Comparison of ENCODE assay signal across 28 mouse cellular contexts in genomic region chr4:81082290-81082947, GRCm38 (mm10).
A peak's percentile ranks its signal among the peaks of the same experiment; 100 is the strongest.
DNase-seq lines count a peak whose midpoint lies in the region; ATAC-seq and TF ChIP-seq lines count a peak whose summit lies in the region.
"Had no signal": no experiment of that assay in that cellular context is flagged by ENCODE, and none has a peak within 500 bp of the region (broad histone marks: within the 10 kb centered on the region; RNA-seq: fewer than 3 reads in every experiment).

No protein-coding gene starts in this region.

- no peak for ATAC-seq in midbrain, postnatal 0 days (ENCODE audit: low FRiP score)
- no peak for ATAC-seq in midbrain, embryonic 15.5 days (replicated peaks)
- peak; percentile 40; the same call in 1 of the 2 replicates for ATAC-seq in stomach, postnatal 0 days (ENCODE audit: low FRiP score, low TSS enrichment)
- ATAC-seq: forebrain, embryonic 16.5 days; liver, embryonic 12.5 days had no signal

- TF ChIP-seq CTCF in layer of hippocampus, adult 2 months (conservative IDR thresholded peaks at IDR 0.05): no peak
- TF ChIP-seq CTCF in midbrain, postnatal 0 days (IDR thresholded peaks at IDR 0.05): no peak
- no peak for TF ChIP-seq CTCF in stomach, postnatal 0 days (IDR thresholded peaks at IDR 0.05; ENCODE audit: low read depth)

- no peak overlapping the region for H3K9ac ChIP-seq in midbrain, postnatal 0 days (replicated peaks; ENCODE audit: low read length, poor library complexity, severe bottlenecking)
- no peak overlapping the region for H3K9ac ChIP-seq in midbrain, embryonic 15.5 days
- H3K9ac ChIP-seq in stomach, postnatal 0 days (ENCODE audit: low read length): no peak overlapping the region
- H3K9ac ChIP-seq: heart, embryonic 13.5 days; hindbrain, embryonic 15.5 days; liver, embryonic 12.5 days had no signal

- 70% methylated on average over 6 of the region's 6 CpGs for WGBS in midbrain, postnatal 0 days
- WGBS in midbrain, embryonic 15.5 days: 73% methylated on average over 6 of the region's 6 CpGs
- WGBS in stomach, postnatal 0 days: 45% methylated on average over 6 of the region's 6 CpGs

- peak overlapping the region; percentile 15 for H3K27ac ChIP-seq in layer of hippocampus, adult 2 months
- H3K27ac ChIP-seq in midbrain, postnatal 0 days (ENCODE audit: low read depth, low read length): no peak overlapping the region
- no peak overlapping the region for H3K27ac ChIP-seq in midbrain, embryonic 15.5 days
- no peak overlapping the region for H3K27ac ChIP-seq in stomach, postnatal 0 days (replicated peaks)
- H3K27ac ChIP-seq: forebrain, embryonic 10.5 days; heart, embryonic 13.5 days; hindbrain, embryonic 15.5 days; left cerebral cortex, adult 2 months; liver, embryonic 12.5 days had no signal

- no peaks in the 10 kb centered on the region for H3K9me3 ChIP-seq in midbrain, postnatal 0 days (ENCODE audit: low read length)
- H3K9me3 ChIP-seq in midbrain, embryonic 15.5 days: no peaks in the 10 kb centered on the region
- no peaks in the 10 kb centered on the region for H3K9me3 ChIP-seq in stomach, postnatal 0 days (ENCODE audit: control insufficient read depth, low read length)
- H3K9me3 ChIP-seq: forebrain, embryonic 10.5 days; heart, embryonic 13.5 days; hindbrain, embryonic 15.5 days; liver, embryonic 12.5 days had no signal

- H3K4me2 ChIP-seq in midbrain, postnatal 0 days (ENCODE audit: low read depth, low read length, poor library complexity, severe bottlenecking): no peak overlapping the region
- H3K4me2 ChIP-seq in midbrain, embryonic 15.5 days: no peak overlapping the region
- H3K4me2 ChIP-seq in stomach, postnatal 0 days (replicated peaks; ENCODE audit: low read depth): no peak overlapping the region
- H3K4me2 ChIP-seq: heart, embryonic 13.5 days; hindbrain, embryonic 15.5 days; liver, embryonic 12.5 days had no signal

- no peaks in the 10 kb centered on the region for H3K27me3 ChIP-seq in midbrain, postnatal 0 days (ENCODE audit: insufficient read depth, low read length)
- no peaks in the 10 kb centered on the region for H3K27me3 ChIP-seq in midbrain, embryonic 15.5 days (replicated peaks)
- H3K27me3 ChIP-seq in stomach, postnatal 0 days (ENCODE audit: control insufficient read depth, insufficient read depth, low read length): no peaks in the 10 kb centered on the region
- H3K27me3 ChIP-seq: heart, embryonic 13.5 days; hindbrain, embryonic 15.5 days; liver, embryonic 12.5 days had no signal

- DNase-seq in heart, adult 11 months: peak; percentile 30
- no peak for DNase-seq in heart, adult 8-10 months (ENCODE audit: low spot score)
- no peak for DNase-seq in layer of hippocampus, adult 2 months (ENCODE audit: low spot score in 2 of 2)
- no peak for DNase-seq in layer of hippocampus, postnatal 25 days (ENCODE audit: extremely low spot score in 1 of 2, low spot score in 1 of 2)
- DNase-seq in midbrain, postnatal 0 days (ENCODE audit: low spot score): peak; percentile 38
- no peak for DNase-seq in stomach, postnatal 0 days (ENCODE audit: low spot score)
- no peak for DNase-seq in cerebellum, adult 11 months
- DNase-seq: adrenal gland, postnatal 14 days; cerebellum, adult 8-10 months; cerebellum, postnatal 36 days; gastrocnemius, postnatal 14 days; heart, adult 18-20 months; heart, postnatal 14 days; kidney, adult 18-20 months; lung, adult 18-20 months; lung, postnatal 4 days; midbrain, embryonic 14.5 days; right cerebral cortex, postnatal 14 days; spleen, adult 18-20 months; thymus, postnatal 25 days had no signal

- H3K36me3 ChIP-seq in midbrain, postnatal 0 days (ENCODE audit: insufficient read depth, low read length): no peaks in the 10 kb centered on the region
- H3K36me3 ChIP-seq in midbrain, embryonic 15.5 days (replicated peaks): no peaks in the 10 kb centered on the region
- no peaks in the 10 kb centered on the region for H3K36me3 ChIP-seq in stomach, postnatal 0 days (ENCODE audit: control insufficient read depth, insufficient read depth, low read length)
- H3K36me3 ChIP-seq: forebrain, embryonic 10.5 days; heart, embryonic 13.5 days; hindbrain, embryonic 15.5 days; liver, embryonic 12.5 days had no signal

- peak; percentile 41 for TF ChIP-seq EP300 in stomach, postnatal 0 days (optimal IDR thresholded peaks at IDR 0.05)

- H3K4me3 ChIP-seq in layer of hippocampus, adult 2 months: no peak overlapping the region
- no peak overlapping the region for H3K4me3 ChIP-seq in midbrain, postnatal 0 days (ENCODE audit: low read depth, low read length)
- H3K4me3 ChIP-seq in midbrain, embryonic 15.5 days: no peak overlapping the region
- no peak overlapping the region for H3K4me3 ChIP-seq in stomach, postnatal 0 days (ENCODE audit: low read depth, low read length)
- H3K4me3 ChIP-seq: forebrain, embryonic 10.5 days; heart, embryonic 13.5 days; hindbrain, embryonic 15.5 days; left cerebral cortex, adult 2 months; liver, embryonic 12.5 days; myocyte had no signal

- H3K4me1 ChIP-seq in midbrain, postnatal 0 days (ENCODE audit: insufficient read depth, low read length): no peaks in the 10 kb centered on the region
- H3K4me1 ChIP-seq in midbrain, embryonic 15.5 days: no peaks in the 10 kb centered on the region
- H3K4me1 ChIP-seq in stomach, postnatal 0 days (replicated peaks; ENCODE audit: control insufficient read depth, insufficient read depth): no peaks in the 10 kb centered on the region
- H3K4me1 ChIP-seq: forebrain, embryonic 10.5 days; heart, embryonic 13.5 days; hindbrain, embryonic 15.5 days; liver, embryonic 12.5 days had no signal

Comparison
In these comparisons a context has a peak if more than half of its experiments do, and no peak if none do; other contexts are left out.
1. DNase-seq: peak in heart, adult 11 months (single experiment) and midbrain, postnatal 0 days (single experiment); none in heart, adult 8-10 months (single experiment), layer of hippocampus, adult 2 months (0 of 2), layer of hippocampus, postnatal 25 days (0 of 2), stomach, postnatal 0 days (single experiment) and cerebellum, adult 11 months (single experiment).